Mouse (Mus musculus) heart, embryonic 14.5 days (tissue): ENCODE data around the gene Gdf15. TPM values are rescaled to one million over a fixed set of nuclear protein-coding genes. Genes with fewer than 3 reads are reported as not detected.

Experiments used
- ATAC-seq: fragments of 200-750 bp; cut with Nextera tagmentation; 2 replicates; pipeline ENCODE4 v1.8.0; 2017; ENCODE audit warnings: low read depth, moderate TSS enrichment; ENCODE audit not compliant: insufficient number of reproducible peaks, insufficient read depth, low FRiP score
- H3K27ac ChIP-seq, 2 experiments: fragments of 200-500 bp in 1 of 2; fragments of 300-500 bp in 1 of 2; sonication (generic) in 1 of 2; replicated peaks in 1 of 2; 2 replicates each; pipeline ENCODE4 v1.5.1; 2012 to 2014; ENCODE audit warnings: low read depth in 2 of 2, low read length in 2 of 2, control low read depth in 1 of 2, mild to moderate bottlenecking in 1 of 2, mixed read lengths in 1 of 2; ENCODE audit not compliant: control insufficient read depth in 1 of 2, insufficient read depth in 1 of 2
- H3K27me3 ChIP-seq: fragments of 300-500 bp; sonication (generic); 2 replicates; pipeline ENCODE4 v1.6.1; 2014; ENCODE audit warnings: mild to moderate bottlenecking, low read length, control low read depth; ENCODE audit not compliant: control insufficient read depth, insufficient read depth
- H3K36me3 ChIP-seq: fragments of 300-500 bp; sonication (generic); 2 replicates; pipeline ENCODE4 v1.6.1; 2014; ENCODE audit warnings: mild to moderate bottlenecking, control low read depth, low read length, mixed read lengths; ENCODE audit not compliant: control insufficient read depth, insufficient read depth
- H3K4me1 ChIP-seq, 2 experiments: fragments of 200-500 bp in 1 of 2; fragments of 300-500 bp in 1 of 2; sonication (generic) in 1 of 2; 2 replicates each; pipeline ENCODE4 v1.6.1; 2012 to 2014; ENCODE audit warnings: low read length in 2 of 2, control low read depth in 1 of 2, mixed read lengths in 1 of 2; ENCODE audit not compliant: control insufficient read depth in 2 of 2, insufficient read depth in 2 of 2
- H3K4me2 ChIP-seq: fragments of 300-500 bp; sonication (generic); 2 replicates; pipeline ENCODE4 v1.6.1; 2014; ENCODE audit warnings: mild to moderate bottlenecking, low read length
- H3K4me3 ChIP-seq, 2 experiments: fragments of 200-500 bp in 1 of 2; fragments of 300-500 bp in 1 of 2; sonication (generic) in 1 of 2; 2 replicates each; pipeline ENCODE4 v1.5.1; 2012 to 2014; ENCODE audit warnings: low read length in 2 of 2, mild to moderate bottlenecking in 2 of 2, control low read depth in 1 of 2, low read depth in 1 of 2, moderate library complexity in 1 of 2; ENCODE audit not compliant: control insufficient read depth in 1 of 2, insufficient read depth in 1 of 2
- H3K9ac ChIP-seq: fragments of 300-500 bp; sonication (generic); 2 replicates; pipeline ENCODE4 v1.6.1; 2014; ENCODE audit warnings: mild to moderate bottlenecking, low read length
- H3K9me3 ChIP-seq: fragments of 300-500 bp; sonication (generic); 2 replicates; pipeline ENCODE4 v1.6.1; 2016; ENCODE audit warnings: low read length, control low read depth; ENCODE audit not compliant: control insufficient read depth
- WGBS: fragments of 180-500 bp; shearing (Covaris S2); extraction: QIAGEN DNeasy Blood & Tissue Kit; methylation state at CpG from one replicate; pipeline ENCODE4 v1.1.7; 2014; 5-methylcytosine and 5-hydroxymethylcytosine counted together
- polyA plus RNA-seq: library from polyadenylated mRNA; unstranded; fragments of >200 nt; fragmentation: Nextera tagmentation; extraction: Ambion mirVana; gene quantifications from 2 replicates; pipeline ENCODE4 v1.2.1, GENCODE M21; 2014

The Gdf15 gene
- polyA plus RNA-seq, 1 experiment from 2014 or later: 1.1 TPM

GRCm38 (mm10) chr8:70647343-70648163 is 15.3 kb upstream of the Gdf15 start:
- H3K9me3 ChIP-seq: no peaks in the 10 kb centered on the region
- peak overlapping the region; percentile 50; the same call in 1 of the 2 replicates for H3K9ac ChIP-seq
- ATAC-seq: no peak
- H3K36me3 ChIP-seq: peaks cover 36% of the 10 kb centered on the region
- H3K4me3 ChIP-seq: no peak overlapping the region
- no peak overlapping the region for H3K4me2 ChIP-seq
- WGBS: 38% methylated on average over 8 of the region's 8 CpGs
- peak overlapping the region; percentile 74 to 89 for H3K27ac ChIP-seq
- no peaks in the 10 kb centered on the region for H3K27me3 ChIP-seq
- peaks cover 40 to 50% of the 10 kb centered on the region in 2 experiments for H3K4me1 ChIP-seq

GRCm38 (mm10) chr8:70646775-70647174 is 14.5 kb upstream of the Gdf15 start:
- peak overlapping the region; percentile 1 to 89 for H3K27ac ChIP-seq

GRCm38 (mm10) chr8:70646369-70646768 is 14.1 kb upstream of the Gdf15 start:
- peak overlapping the region; percentile 1; the same call in 1 of the 2 replicates for H3K9ac ChIP-seq
- no peaks in the 10 kb centered on the region for H3K27me3 ChIP-seq
- peaks cover 40 to 50% of the 10 kb centered on the region in 2 experiments for H3K4me1 ChIP-seq
- no peaks in the 10 kb centered on the region for H3K9me3 ChIP-seq
- no peak overlapping the region for H3K4me3 ChIP-seq
- 69% methylated on average over 6 of the region's 6 CpGs for WGBS
- H3K36me3 ChIP-seq: peaks cover 25% of the 10 kb centered on the region
- H3K4me2 ChIP-seq: no peak overlapping the region
- ATAC-seq: no peak
- H3K27ac ChIP-seq: peak overlapping the region; percentile 1 to 89; a peak in 3 of 4 replicates

More at GRCm38 (mm10) chr8:70646775-70647174, 14.5 kb upstream of the Gdf15 start:
- H3K36me3 ChIP-seq: peaks cover 29% of the 10 kb centered on the region
- H3K4me2 ChIP-seq: no peak overlapping the region
- no peaks in the 10 kb centered on the region for H3K27me3 ChIP-seq
- H3K4me1 ChIP-seq: peaks cover 40 to 50% of the 10 kb centered on the region in 2 experiments
- peak overlapping the region; percentile 1; the same call in 1 of the 2 replicates for H3K9ac ChIP-seq
- no peak overlapping the region for H3K4me3 ChIP-seq
- ATAC-seq: no peak
- no peaks in the 10 kb centered on the region for H3K9me3 ChIP-seq

GRCm38 (mm10) chr8:70645501-70646224 is 13.4 kb upstream of the Gdf15 start:
- Histone ChIP-seq H3K36me3 (peaks cover 18% of the 10 kb centered on the region), H3K4me2 (no peak overlapping the region), H3K4me3 (no peak overlapping the region), H3K27ac (0 out of 4 replicates have a peak overlapping the region, but pooled peaks of 1 of the 2 experiments have one; percentile 19), H3K4me1 (peaks cover 40 to 50% of the 10 kb centered on the region in 2 experiments), H3K27me3 (no peaks in the 10 kb centered on the region), H3K9ac (0 out of 2 replicates have a peak overlapping the region, but pooled peaks have one; percentile 36), H3K9me3 (no peaks in the 10 kb centered on the region)
- no peak for ATAC-seq
- WGBS: 60% methylated on average over 17 of the region's 17 CpGs

- Histone ChIP-seq H3K27me3 (no peaks in the 10 kb centered on the region), H3K4me1 (peaks cover 31 to 43% of the 10 kb centered on the region in 2 experiments), H3K9me3 (no peaks in the 10 kb centered on the region), H3K27ac (no peak overlapping the region), H3K4me2 (no peak overlapping the region), H3K36me3 (peaks cover 8% of the 10 kb centered on the region; the same call in 1 of the 2 replicates), H3K4me3 (no peak overlapping the region), H3K9ac (no peak overlapping the region)
- WGBS: 85% methylated on average over 2 of the region's 2 CpGs
- no peak for ATAC-seq
Observed at GRCm38 (mm10) chr8:70644065-70644464, 11.8 kb upstream of the Gdf15 start.

- ATAC-seq: no peak
- no peak overlapping the region for H3K4me2 ChIP-seq
- no peaks in the 10 kb centered on the region for H3K36me3 ChIP-seq
- no peaks in the 10 kb centered on the region for H3K27me3 ChIP-seq
- peaks cover 28 to 42% of the 10 kb centered on the region in 2 experiments for H3K4me1 ChIP-seq
- H3K27ac ChIP-seq: no peak overlapping the region
- WGBS: 64% methylated on average over 3 of the region's 3 CpGs
- no peak overlapping the region for H3K9ac ChIP-seq
- no peaks in the 10 kb centered on the region for H3K9me3 ChIP-seq
- H3K4me3 ChIP-seq: no peak overlapping the region
Observed at GRCm38 (mm10) chr8:70643019-70643418, 10.8 kb upstream of the Gdf15 start.

- H3K9me3 ChIP-seq: no peaks in the 10 kb centered on the region
- H3K27ac ChIP-seq: peak overlapping the region in 1 of 2 experiments; percentile 15; a peak in 2 of 4 replicates
- H3K4me3 ChIP-seq: no peak overlapping the region
- peaks cover 19 to 26% of the 10 kb centered on the region in 2 experiments for H3K4me1 ChIP-seq
- H3K27me3 ChIP-seq: no peaks in the 10 kb centered on the region
- peak overlapping the region; percentile 21; the same call in 1 of the 2 replicates for H3K9ac ChIP-seq
- no peaks in the 10 kb centered on the region for H3K36me3 ChIP-seq
- no peak for ATAC-seq
- 43% methylated on average over 9 of the region's 9 CpGs for WGBS
- no peak overlapping the region for H3K4me2 ChIP-seq
Observed at GRCm38 (mm10) chr8:70638752-70639151, 6.5 kb upstream of the Gdf15 start.
